Mouse (Mus musculus) 3T3-L1 (cell line): Measurements from ENCODE around the gene Birc5.
"Not testable (repeated sequence)": the region's sequence is repeated elsewhere in the genome, so short reads cannot be mapped to it uniquely, and the experiment has no call there.

Source experiments
- DNase-seq: peaks from one replicate; pipeline ENCODE4 v3.0.0-alpha.2; 2015; ENCODE audit warnings: low read depth, low spot score

The Birc5 gene

DNA sequence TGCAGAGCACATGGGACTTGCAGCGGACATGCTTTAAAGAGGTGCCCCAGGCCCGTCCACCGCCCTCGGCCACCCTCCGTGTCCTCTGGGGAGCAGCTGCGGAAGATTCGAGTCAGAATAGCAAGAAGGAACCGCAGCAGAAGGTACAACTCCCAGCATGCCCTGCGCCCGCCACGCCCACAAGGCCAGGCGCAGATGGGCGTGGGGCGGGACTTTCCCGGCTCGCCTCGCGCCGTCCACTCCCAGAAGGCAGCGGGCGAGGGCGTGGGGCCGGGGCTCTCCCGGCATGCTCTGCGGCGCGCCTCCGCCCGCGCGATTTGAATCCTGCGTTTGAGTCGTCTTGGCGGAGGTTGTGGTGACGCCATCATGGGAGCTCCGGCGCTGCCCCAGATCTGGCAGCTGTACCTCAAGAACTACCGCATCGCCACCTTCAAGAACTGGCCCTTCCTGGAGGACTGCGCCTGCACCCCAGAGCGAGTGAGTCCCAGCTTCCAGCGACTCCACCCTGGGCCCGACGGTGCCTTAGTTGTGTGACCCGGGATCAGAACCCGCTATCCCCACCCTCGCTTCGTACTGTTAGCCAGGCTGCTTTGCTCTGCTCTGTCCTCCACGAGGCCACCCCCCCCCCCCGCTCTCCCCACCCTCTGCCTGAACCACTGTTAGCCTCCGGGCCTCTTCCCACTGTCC lies at the start of gene Birc5:
Gene Birc5 (plus strand): TSS at position 267 of the 687 bp plus-strand sequence.
- peak; percentile 96 for DNase-seq

DNA sequence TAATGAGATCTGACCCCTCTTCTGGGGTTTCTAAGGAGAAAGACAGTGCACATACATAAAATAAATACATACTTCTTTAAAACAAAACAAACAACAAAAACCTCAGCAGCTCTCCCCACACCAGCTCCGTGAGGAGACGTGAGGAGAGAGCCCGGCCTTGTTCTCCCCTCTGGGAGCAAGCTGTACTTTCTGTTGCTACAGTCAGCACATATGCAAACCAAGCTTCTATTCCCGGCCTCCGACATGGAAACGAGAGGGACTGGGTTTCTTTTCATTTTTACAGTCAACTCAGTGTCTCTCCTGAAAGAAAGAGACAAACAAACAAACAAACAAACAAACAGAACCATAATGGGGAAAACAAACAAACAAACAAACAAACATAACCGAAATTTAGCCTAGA lies 49.0 kb upstream of the Birc5 start:
- DNase-seq, result no peak

DNA sequence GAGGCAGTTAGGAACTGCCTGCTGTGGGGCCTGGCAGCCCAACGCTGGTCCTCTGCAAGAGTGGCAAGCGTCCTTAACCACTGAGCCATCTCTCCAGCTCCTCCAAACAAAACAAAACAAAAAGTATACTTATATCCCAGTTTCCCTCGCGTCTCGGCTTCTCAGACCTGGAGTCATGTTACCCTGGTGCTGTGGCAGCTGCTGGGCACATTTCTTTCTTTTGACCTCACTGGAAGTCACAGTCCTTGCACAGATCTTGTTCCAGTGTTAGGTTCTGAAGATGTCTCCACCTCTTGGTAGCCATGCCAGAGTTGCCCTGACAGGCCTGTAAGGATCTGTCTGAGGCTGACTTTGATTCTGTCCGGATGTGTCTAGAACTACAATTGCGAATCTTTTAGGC lies 47.4 kb upstream of the Birc5 start:
- DNase-seq, result no peak

DNA sequence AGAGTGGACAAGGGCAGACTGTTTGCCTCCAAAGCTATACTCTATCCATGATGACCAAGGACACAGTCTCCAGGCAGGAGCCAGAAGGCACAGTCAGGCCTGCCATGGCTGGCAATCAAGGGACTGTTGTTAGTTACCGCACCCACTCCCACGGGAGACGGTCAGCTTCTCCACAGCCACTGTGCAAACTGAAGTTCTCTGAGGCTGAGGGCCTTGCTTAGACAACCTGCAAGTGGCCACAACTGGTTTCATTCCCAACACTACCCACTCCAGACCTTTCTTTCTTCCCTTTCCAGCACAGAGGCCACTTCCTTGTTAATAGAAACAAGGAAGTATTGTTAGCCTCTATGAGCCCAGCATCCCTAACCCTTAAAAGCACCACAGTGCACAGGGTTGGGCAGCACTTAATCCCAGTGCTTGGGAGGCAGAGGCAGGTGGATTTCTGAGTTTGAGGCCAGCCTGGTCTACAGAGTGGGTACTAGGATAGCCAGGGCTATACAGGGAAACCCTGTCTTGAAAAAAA lies 45.8 kb upstream of the Birc5 start:
- DNase-seq, result no peak

DNA sequence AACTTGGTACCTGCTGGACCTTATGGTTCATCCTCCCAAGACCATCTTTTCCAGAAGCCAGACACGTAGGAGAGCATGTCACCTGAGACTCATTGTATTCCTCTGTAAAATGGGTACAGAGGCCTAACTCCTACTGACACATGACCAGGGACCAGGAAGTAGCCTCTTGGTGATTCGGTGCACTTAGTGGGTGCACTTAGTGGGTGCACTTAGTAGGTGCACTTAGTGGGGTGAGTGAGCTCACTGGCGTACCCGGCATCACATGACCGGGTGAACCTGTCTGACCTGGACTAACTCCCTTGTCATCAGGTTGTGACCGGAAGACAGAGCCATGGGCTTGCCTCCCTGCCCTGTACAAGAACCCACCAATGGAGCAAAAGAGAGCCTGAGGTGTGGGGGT lies 42.3 kb upstream of the Birc5 start:
- no peak for DNase-seq

DNA sequence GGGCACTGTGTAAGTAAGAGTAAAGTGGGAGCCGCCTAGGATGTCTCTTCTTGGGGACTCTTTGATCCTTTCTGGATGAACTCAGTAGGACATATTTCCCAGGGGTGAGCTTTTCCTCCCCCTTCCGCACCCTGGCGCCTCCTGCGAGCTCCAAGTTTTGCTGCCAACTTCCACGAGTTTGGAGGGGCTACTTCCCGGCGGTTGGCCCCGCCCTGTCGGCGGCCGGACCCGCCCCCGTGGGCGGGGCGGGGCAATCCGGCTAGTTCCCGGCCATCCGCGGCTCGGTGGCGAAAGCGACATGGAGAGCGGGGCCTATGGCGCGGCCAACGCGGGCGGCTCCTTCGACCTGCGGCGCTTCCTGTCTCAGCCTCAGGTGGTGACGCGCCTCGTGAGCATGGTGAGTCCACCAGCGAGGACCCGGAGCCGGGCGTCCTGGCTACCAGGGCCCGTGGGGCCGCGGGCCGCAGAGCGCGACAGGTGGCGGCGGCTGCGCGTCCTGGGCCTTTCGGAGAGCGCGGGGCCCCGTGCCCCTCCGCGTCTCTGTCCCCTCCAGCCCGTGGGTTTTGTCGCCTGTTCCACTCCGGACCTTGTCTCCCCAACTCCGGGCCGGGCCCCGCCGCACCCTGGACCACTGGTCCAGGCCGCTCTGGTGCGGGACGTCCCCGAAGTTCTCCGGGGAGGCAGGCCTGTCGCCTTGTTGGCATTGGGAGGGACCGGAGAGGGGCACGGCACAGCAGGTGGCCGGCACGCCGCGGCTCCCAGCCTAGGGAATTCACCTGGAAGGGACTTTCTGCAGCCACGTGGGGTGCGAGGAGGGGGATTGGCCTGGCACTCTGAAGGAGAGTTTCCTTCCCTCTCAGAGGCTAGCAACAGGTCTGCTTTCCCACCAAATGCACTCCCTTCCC lies 39.4 kb upstream of the Birc5 start, which contains the start of the genes Gm20708 and Syngr2:
Gene Gm20708 (plus strand): TSS at position 262 of the 905 bp plus-strand sequence.
Gene Syngr2 (plus strand): TSS at position 262 of the 905 bp plus-strand sequence.
- peak; percentile 63 for DNase-seq

DNA sequence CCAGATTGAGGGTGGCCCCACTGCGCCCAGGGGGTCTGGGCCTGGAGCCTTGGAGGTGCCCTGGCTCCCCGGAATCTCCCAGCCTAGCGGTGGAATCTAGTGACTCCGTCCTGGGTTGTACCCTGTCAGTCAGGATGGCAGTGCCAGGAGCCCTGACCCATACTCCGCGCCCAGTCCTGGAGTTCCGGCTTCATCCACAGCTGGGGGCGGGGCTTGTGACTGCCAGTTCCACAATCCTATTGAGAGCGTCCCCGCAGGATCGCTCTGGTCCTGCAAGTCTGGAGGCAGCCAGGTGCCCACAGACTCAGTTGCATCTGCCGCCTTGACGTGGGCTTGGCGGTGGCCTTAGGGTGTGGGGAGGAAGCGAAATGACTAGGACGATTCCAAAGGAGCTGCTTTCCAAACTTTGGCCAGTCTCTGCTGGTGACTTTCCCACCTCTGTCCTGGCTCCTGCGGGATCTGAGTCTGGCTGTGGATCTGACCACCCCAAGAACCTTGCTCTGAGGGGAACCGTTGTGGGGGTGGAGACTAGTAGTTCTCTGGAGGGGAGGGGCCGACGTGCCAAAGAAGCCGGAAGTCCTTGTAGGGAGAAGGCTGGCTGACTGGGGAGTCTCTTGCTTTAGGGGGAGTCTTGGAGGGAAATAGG lies 38.5 kb upstream of the Birc5 start:
- DNase-seq, result peak; percentile 98

DNA sequence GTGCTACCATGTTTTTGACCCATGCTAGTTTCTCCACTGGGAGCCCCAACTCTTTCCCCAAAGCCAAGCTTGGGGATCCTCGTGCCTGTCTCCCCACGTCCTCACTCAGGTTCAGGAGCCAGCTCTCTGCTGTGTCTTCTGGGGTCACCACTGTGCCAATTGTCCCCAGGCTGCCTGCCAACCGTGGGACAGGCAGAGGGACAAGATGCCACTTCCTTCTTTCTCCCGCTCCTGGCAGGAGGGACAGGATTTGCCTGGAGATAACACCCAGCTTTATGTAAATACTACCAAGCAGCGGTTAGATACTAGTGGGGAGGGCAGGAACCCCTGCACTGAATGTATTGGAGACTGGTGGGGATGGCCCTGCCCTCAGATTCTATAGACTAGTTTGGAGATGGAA lies 35.2 kb upstream of the Birc5 start:
- DNase-seq, result no peak

DNA sequence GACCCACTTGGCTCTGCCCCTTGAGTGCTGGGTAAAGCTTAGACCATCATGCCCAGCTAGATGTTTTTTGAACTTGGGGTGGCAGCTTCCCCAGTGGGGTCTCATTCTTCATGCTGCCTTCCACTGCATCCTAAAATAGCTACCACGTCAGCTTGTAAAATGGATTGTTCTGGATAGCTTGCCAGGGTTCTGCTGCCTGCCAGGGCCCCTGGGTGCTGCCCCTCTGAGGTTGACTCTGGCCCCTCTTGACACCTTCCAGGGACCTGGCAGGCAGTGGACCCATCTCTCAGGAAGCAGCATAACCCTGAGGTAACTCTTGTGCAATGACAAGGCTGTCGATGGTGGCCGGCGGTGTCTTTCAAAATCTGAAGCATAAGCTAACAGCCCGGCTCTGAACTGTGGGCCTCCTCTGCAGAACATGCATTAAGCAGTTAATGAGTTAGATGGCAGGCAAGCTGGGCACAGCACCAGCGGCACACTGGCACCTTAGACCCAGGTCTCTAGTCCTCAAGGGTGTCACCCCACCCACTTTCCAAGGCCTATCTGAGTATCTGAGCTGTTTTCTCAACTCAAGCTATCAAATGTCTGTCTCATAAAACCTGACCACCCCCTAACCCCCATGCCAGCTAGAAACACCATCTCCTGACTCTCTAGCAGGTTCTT lies 34.2 kb upstream of the Birc5 start:
- DNase-seq, result no peak

DNA sequence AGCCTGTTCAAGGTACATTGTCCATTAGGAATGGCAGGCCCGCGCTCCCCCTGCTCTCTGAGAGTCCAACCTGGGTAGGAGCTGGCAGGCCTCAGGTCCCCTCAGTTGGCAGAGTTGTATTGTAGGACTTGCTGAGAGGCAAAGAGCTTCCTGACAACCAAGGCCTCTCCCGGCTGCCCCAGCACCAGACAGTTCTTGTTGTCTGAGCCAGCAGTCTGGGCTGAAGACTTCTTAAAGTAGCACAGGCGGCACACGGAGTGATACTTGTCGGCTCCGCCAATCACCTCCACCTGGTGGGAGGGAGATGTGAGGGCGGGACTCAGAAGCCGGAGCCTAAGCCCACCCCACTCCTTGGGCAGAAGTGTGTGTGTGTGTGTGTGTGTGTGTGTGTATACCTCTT lies 33.2 kb upstream of the Birc5 start:
- DNase-seq, result not testable (repeated sequence)

DNA sequence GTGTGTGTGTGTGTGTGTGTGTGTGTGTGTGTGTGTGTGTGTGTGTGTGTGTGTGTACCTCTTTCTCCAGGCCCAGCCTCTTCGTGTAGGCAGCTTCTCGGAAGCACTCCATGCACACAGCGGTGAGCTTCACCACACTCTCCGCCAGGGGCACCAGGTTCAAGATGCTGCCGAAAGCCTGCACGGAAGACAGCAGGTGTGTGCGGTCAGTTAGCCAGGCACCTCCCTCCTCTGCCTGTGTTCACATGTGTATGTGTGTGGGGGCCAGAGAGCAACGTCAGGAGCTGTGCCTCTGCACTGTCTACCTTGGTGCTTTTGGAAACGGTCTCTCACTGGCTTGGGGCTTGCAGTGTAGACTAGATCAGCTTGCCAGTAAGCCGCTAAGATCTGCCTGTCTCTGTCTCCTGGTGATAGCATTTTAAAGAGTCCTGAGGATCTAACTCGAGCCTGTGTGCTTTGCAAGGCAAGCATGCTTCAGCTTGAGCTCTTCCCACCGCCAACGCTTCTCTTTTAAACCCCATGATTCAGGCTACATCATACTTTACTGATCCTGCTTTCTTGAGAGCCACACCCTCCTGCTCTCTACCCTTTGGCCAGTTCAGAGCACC lies 32.6 kb upstream of the Birc5 start:
- no peak for DNase-seq

DNA sequence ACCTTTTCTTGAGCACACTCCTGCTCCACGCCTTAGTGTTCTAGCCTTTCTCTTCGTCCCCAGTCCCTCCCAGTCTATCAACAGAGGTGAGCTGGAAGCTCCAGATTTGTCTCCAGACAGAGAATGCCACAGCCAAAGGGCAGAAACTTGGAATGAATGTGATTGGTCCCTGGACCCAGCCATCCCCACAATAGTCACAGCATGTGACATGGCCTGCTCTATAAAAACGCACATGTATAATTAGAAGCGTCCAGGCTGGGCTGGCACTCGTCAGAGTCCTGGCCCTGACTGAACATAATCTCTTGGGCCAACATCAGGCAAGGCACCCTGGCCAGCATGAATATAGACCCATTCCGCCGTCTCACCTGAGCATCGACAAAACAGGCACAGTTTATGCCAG lies 30.0 kb upstream of the Birc5 start:
- no peak for DNase-seq

DNA sequence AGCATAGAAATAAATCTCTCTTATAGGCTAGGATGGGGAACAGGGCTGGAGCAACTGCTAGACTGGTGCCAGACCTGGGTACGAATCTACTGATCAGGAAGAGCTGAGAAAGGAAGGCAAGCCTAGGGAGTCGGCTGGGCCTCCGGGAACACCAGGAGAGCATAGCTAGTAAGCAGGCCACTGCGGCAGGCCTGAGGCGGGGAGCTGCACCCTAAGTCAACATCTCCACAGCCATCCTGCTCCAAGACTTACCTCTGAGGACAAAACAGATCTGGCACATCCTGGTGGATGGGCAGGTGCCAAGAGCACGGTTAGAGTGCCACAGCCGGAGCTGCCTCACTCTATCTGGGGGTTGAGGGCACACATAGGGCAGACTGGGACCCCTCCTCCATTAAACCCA lies 28.9 kb upstream of the Birc5 start:
- DNase-seq, result no peak

DNA sequence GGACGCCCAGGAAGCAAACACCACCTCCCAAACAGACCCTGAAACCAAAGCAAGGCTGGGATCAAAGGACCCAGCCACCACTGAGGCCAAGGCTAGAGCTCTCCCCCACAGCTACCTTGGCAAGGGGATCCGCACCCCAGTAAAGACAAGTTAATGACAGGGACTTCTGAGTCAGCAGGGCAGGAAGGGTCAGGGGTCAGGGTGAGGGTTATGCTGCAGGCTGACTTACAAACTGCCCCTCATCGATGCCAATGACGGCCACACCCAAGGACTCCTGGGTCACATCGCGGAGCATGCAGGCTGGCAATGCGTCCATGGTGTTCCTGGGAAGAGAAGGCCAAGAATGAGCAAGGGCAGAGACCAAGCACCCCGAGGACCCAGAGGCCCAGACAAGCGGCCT lies 27.2 kb upstream of the Birc5 start:
- no peak for DNase-seq

DNA sequence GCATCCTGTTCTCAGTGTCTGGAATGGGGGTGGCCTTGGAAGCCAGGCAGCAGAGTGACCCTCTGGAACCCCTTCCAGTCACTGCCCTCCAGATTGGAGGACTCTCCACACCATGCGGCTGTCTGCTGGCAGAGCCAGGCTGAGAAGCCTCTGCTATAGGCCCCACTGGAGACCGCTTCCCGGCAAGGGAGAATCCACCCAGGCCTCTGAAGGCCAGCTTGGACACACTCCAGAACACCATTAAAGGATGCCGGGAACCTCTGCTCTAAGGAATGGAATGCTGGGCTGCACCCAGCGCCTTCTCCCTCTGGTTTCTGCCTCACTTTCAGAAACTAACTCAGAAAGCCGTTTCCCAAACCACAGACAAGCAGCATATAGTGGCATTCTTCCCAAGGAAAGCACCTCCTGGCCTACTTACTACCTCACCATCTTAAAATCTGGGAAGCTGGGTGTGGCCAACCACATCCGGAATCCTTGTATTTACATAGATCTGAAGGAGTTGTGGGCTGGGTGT lies 26.3 kb upstream of the Birc5 start:
- DNase-seq, result peak; percentile 98

DNA sequence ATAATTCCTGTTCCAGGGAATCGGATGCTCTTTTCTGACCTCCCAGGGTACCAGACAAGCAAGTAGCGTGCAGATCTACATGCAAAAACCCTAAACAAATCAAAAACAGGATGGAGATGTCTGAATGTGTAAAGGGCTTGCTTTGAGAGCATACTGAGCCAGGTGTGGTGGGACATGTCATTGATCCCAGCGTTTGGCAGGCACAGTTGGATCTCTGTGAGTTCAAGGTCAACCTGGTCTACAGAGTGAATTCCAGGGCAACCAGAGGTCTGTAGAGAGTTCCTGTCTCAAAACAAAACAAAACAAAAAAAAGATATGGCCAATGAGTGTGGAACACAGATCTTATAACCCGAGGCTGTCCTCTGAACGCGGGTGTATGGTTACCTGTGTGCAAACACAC lies 25.6 kb upstream of the Birc5 start:
- peak; percentile 23 for DNase-seq

DNA sequence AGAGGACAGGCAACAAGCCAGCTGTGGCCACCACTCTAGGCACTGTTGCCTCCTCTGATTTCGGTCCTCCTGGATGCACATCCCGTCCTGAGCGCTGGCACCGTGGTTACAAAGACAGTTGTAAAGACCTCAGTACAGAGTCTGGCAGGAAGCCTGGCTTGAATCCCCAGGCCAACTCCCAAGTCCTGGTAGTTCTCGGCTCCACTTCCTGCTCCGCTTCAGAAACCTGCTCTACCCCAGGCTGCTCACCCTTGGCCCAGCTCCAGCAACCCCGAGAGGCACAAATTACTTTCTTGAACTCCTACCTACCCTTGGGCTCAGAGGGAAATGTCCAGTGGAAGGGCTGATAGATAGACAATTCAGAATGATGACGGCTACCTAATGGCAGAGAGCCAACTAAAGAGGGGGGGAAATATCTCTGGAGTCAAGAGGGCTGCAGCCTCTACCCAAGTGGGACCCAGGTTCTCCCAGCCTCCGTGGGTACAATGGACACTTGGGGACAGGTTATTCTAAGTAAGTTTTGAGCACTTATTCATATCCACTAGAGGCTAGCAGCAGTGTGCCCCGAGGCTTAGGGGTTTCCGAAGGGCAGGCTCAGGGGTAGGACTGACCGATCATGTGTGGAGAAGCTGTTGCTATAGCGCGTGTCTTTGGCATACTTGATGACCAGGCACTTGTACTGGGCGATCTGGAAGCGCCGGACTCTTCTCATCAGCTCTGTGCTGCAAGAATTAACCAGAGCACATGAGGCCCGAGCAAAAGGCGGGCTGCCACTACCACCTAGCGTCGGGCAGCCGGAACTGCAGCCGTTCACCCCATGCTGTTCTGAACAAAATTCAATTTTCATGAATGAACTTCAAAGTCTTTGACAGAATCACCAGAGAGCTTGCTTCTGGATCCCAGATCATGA lies 24.7 kb upstream of the Birc5 start:
- DNase-seq, result peak; percentile 94

DNA sequence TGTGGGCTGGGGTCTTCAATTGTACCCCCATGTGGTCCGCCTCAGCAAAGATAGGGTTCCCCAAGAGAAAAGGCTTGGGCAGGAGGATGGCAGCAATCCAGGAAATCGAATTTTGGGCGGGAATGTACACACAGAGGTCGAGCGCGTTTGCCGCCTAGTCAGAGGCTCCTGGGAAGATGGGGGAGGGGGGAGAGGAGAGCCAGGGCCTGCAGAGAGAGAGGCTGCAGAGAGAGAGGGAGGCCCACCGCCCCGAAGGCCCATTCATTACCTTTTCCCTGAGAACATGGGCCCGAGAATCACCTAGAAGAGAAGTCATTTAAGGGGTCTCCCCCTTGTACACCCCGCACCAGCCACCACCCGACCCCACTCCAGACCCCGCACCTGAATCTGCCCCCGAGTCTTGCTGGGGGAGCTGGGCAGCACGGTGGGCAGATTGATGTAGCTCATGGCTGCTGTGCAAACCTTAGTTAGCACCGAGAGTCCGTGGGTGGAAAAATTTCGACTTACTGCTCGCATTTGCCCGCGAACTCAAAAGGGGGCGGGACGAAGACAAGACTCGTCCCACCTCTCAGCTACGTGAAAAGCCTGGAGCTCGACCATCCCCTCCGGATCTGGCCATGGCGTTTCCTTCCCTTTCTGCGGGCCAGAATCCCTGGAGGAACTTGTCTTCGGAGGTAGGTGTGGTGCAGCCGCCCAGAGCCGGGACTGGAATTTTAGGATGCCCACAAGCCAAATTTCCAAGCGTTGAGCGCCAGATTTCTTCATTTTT lies 23.5 kb upstream of the Birc5 start, which contains the start of the genes Afmid and Tk1:
Gene Afmid (plus strand): TSS at position 592 of the 769 bp plus-strand sequence.
Gene Tk1 (minus strand): TSS at position 760 of the 769 bp plus-strand sequence.
- peak; percentile 97 for DNase-seq

DNA sequence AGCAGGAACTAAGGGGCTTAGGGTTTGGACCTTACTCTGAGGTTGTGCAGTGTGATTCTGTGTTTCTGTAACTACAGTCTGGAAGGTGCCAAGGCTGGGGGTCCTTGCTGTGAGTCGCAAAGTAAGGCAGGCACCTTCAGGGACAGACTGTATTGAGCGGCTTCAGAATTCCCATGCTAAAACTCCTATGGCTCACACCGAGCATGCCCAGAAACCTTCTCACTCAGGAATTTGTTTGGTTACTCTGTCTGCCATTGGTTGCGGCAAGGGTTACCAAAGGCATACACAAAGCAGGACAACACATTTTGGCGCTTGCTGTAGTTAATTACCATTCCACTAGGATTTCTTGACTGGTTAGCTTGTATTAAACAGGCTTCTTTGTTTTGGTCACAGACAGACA lies 22.9 kb upstream of the Birc5 start:
- peak; percentile 85 for DNase-seq
